Mouse (Mus musculus): ENCODE measurements around the gene Ajap1. TPM values are rescaled to one million over a fixed set of nuclear protein-coding genes. Genes with fewer than 3 reads are reported as not detected.

Gene Ajap1
- polyA plus RNA-seq (2012; rRNA removed; ENCODE audit: low replicate concordance) = 0.04 TPM in 1 of 2 replicates, not detected in the other

DNA sequence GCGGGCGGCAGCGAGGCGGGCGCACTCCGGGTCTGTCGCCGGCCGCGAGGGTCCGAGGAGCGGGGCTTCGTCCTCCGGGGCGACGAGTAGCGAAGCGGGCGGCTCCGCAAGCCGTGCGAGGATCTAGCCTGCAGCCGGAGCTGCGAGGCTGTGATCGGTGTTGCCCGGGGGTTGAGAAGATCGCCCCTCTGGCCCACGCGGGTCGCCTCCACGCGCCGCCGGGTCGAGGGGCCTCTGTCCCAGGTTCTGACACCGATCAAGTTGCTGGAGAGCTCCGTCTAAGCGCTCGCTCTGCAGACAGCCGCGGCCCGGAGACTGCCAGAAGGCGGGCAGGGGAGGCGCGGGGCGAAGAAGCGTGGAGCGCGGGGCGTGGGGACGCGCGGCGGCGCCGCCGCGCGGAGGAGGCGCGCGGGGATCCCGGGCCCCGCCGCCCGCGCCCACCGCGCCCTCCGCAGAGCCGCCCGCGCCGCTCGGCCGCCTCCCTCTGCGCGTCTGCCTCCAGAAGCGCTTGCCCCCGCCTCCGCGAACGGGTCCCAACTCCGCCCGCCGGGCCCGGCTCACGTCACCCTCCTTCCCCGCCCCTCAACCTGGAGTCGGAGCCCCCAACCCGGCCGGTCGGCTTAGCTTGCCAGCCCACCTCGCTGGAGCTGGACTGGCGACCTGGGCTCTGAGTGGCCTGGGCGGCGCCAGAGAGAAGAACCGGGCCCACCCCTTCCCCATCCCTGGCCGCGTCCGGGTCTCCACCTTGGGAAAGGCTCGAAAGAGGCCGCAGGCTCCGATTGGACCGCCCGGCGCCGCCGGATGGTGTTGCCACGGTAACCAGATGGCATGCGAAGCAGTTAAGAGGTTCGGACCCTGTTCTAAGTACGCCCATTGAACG, at the start of gene Ajap1:
Gene Ajap1 (minus strand): TSS at position 353 of the 880 bp plus-strand sequence.

All from mammary gland, adult 2 months (tissue).